Mouse (Mus musculus) spleen, adult 18-20 months (tissue): ENCODE data around the gene Ssbp2.

Source experiments
- DNase-seq, 2 experiments: peaks; one replicate each; pipeline ENCODE4 v3.0.0; 2022; ENCODE audit warnings: mixed read lengths in 2 of 2

Gene Ssbp2

DNA sequence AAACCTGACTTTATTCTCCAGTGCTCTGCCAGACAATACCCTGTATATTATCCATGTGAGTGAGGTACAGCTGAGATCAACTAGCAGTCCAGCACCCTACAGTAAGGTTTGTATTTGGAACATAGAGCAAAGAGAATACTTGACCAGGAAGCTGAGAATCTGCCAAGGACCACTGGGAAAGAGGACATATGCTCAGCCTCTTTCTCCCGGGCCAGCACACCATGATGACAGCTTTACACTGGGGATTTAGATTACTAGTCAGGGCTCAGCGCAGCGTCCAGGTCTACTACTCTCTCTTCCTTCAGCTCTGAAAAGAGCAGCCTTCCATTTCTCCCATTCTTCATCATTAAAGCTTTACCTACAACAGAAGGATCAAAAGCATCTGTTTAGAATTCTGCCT is 76.6 kb downstream of the Ssbp2 start:
- DNase-seq = no peak

DNA sequence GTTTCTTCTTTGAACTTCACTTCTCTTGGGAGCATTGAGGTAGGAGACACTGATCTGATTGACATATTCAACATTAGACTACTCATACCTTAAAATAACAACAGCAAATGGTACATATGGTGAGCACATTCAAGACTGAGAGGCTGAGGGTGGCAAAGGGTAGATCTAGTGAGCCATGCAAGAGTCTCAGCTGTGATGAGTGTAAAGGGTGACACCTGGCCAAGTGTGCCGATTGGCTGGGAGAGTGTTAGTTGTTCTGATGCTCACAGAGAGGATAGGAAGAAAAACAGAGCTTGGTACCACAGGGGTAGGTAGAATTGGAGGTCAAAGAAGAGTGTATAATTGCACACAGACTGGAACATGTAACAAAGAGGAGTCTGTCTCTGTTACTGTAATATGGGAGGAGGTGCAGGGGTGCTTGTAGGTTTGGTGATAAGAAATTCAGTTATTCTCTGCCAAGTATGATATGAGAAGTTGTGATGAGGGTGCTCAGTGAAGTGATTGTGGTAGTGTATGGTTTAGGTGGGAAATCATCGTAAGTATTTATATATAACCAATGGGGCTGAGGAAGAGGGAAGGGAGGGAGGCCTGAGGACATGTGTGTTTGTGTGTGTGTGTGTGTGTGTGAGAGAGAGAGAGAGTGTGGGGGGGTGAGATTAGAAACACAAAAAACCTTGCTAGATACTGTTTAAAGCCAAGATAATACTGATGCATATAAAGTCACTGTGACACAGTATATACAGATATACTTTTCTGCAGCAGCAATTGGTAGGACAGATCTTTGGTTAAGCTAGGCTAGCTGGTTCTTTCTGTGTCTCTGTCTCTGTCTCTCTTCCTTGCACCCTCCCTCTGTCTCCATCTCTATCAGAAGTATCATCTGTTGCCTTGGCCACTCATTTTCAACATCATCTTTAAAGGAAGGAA is 80.3 kb downstream of the Ssbp2 start:
- no peak for DNase-seq

DNA sequence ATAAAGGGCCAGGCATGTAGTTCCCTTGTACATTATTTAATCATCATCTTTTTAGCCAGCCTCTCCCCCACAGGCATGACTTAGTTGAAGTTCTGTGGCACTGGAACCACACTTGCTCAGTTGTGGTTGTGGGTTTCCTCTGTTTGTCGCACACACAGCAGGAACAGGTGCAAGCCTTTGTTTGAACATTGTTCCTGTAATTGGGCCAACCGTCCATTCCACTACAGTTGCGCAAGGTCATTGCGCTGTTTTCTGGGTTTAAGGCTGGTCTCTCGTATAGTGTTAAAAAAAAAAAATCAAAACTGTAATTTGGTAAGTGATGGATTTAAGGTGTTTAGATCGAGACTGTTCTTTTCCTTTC is 81.0 kb downstream of the Ssbp2 start:
- no peak for DNase-seq

DNA sequence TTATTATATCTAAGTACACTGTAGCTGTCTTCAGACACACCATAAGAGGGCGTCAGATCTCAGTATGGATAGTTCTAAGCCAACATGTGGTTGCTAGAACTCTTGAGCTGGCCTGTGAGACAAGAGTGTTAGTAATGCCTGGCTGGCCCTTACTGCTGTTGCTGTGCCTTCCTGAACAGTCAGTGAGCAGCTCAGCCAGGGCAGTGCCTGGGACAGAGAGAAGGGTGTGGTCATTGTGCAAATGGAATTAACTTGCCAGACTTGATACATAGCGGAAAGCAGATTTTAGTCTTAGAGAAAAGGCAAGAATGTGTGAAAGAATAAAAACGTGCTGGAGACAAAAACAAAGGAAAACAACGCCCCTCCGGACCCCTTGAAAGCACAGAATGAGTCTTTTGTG is 83.5 kb downstream of the Ssbp2 start:
- DNase-seq = no peak

DNA sequence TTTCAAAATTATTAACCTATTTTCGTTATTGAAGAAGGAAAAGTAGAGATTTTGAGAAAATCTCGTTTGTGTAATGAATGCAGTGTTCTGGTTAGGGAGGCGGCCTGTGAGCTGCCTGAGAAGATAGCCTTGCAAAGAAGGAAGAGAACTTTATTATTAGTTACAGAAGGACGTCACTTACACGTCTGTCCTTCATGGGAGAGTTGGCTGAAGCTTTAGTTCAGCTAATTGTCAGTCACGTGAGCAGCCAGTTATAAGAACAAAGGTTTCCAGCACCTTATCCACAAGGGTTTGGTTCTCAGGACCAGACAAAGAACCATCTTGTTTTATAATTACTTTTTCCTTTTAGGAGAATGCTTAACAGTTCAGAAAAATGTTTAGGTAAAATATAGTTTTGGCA is 104.0 kb downstream of the Ssbp2 start:
- no peak for DNase-seq

DNA sequence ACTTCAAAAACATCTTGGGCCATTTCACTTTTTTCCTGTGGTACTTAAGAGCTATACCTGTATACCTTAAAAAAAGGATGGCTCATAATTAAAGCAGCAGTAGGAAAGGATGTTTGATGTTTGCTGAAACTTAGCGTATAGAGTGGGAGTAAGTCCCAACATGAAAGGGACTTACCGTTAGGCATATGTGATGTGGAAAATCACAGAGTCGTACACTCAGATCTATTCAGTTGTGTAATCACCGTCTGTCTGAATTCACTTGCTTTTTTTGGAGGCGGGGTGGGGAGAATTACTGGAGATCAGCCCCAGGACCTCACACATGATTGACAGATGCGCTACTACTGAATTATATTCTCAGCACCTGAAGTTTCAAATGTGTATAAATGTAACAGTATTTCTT is 104.7 kb downstream of the Ssbp2 start:
- DNase-seq = no peak

DNA sequence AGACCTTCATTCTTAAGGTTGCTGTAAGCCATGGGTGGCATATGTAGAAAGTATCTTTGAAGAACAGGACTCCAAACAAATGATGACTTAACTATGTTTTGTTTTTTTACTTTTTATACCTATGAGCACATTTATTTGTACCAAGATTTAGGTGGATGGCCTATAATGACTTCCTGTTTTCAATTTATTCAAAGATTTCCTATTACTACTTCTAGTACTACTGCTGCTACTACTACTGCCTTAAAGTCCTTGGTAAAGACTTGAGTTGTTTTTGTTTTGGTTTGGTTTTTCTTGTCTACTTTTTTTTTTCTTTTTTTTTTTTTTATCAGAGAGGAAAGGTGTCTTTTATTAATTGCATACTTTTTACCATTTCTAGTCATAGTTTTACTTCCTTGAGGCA is 121.4 kb downstream of the Ssbp2 start:
- no peak for DNase-seq

DNA sequence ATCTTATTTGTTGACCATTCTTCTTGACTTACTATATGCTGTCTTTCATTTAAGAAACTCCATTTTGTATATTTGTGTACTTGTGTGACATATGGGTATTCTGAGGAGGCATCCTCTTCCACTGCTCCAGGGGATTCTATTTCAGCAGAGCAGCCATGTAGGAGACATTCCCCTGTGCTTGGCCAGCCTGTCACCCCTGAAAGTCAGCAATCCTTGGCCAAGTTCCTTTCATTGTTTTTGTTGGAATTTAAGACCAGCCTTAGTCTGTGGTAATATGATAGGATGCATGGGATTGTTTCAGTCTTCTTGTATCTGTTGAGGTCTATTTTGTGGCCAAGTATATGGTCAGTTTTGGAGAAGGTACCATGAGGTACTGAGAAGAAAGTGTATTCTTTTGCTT is 122.1 kb downstream of the Ssbp2 start:
- no peak for DNase-seq

DNA sequence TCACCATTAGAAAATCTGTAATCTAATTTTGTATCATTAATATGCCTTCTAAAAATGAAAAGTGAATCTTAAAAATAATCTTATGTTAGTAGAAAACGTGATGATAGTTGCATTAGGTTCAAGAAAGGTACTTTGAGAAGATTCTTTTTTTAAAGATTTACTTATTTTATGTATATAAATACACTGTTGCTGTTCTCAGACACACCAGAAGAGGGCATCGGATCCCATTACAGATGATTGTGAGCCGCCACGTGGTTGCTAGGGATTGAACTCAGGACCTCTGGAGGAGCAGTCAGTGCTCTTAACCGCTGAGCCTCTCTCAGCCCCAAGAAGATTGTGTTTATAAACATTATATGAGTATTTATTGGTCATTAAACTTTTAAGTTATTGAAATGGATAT is 126.3 kb downstream of the Ssbp2 start:
- no peak for DNase-seq

DNA sequence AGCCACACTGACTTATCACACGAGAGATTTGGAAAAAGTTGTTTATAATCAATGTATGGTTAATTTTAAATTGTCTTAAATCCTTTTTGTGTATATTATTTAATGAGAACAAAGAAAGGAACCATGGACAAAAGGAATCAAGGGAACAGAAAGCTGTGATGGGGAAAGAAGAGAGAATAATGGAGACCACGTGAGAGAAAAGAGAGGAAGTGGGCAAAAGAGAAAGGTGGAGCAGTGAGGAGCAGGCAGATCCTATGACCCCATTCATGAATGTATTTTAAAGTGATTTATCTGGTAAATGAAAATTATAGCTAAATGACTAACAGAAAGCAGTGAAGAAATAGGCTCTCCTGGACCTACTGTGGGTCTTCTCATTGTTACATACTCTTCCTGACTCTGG is 128.4 kb downstream of the Ssbp2 start:
- DNase-seq = no peak

DNA sequence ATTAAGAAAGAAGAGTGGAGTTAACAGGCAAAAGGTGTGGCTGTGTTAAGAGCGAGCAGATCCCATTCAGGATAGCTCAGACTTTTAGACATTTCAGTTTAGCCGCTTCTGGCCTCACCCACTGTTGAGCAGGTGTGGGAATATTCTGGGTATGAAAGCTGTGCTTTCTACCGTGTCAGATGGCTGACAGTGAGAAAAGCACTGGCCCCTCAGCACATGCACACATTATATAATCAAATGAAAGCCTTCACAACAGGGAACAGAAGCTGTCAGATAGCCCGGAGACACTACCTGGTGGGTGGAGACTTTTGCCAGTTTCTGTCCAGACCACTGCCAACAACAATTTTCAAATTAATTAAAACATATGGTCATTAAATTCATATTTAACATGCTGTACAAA is 131.8 kb downstream of the Ssbp2 start:
- DNase-seq = no peak

DNA sequence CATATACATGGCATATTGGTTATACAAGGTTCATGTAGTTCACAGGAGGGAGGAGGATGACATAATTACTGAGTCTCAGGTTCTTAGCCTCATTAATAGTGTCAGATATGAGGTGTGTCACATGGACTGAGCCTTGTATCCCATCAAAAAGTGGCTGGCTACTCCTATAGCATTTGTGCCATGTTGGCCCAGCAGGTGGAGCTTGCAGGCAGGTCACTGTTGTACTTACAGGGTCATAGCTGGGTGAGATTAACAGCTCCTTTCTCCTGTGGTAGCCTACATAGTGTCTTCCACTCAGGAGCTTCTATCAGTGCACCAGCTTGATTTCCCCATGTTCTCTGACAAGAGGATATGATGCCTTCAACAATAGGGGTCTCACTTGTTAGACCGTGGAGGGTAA is 135.2 kb downstream of the Ssbp2 start:
- DNase-seq = no peak

DNA sequence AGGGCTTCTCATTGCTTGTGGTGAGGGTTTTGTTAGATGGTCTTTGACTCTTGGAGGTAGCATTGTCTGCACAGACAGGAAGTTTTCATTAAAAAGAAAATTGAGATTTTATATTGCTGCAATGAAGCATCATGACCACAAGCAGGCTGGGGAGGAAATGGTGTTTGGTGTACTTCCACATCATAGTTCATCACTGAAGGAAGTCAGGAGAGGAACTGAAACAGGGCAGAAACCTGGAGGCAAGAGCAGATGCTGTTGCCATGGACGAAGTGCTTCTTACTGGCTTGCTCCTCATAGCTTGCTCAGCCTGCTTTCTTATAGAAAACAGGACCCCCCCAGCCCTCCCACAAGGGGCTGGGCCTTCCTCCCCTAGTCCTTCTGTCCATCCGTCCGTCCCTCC is 139.5 kb downstream of the Ssbp2 start:
- no peak for DNase-seq

DNA sequence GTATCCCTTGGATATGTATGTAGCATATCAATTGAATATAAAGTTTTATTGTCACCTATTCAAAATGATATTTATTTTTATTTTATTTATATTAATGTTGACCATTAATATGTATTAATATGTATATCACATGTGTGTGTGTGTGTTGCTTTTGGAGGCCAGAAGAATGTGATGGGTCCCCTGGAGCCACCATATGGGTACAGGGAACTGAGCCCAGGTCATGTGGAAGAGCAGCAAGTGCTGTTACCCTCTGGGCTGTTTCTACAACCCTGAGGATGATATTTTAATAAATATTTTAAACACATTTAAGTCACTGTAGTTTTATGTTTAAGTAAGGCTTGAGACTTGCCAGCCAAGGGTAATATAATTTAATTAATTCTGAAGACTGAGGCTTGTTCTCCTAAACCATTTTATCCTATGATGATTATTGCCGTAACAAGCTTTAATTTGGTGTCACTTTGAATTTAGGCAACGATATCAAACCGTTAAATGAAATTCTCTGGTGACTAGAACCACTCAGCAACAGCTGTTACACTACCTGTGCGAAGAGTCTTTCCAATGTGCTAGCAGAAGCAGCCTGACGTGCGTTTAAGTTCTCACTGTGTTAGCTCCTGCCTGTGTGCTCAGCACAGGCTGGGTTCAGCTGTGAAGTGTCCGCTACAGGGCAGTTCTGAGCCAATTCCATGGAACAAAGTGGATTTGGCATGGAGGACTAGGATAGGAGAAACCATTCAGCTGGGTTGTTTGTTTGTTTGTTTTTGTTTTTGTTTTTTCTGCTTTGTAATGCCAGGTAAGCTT is 145.2 kb downstream of the Ssbp2 start:
- no peak for DNase-seq

DNA sequence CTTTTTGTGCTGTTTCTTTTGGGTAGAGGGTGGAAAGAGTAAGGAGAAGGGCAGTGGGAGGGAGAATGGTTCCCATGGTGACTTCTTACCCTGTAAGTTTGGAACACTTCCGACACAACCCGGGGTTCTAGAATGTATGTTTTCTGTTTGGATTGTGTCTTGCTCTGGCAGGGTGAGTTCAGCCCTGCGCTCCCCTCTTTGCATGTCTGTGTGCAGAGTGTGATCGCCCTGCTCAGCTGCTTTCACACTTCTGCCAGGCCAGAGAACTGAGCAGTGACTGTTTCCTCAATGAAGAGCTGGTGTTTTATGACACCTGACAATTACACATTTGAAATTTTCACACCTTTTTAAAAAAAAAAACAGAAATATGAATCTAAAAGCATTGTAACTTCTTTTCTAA is 150.5 kb downstream of the Ssbp2 start:
- DNase-seq = no peak

DNA sequence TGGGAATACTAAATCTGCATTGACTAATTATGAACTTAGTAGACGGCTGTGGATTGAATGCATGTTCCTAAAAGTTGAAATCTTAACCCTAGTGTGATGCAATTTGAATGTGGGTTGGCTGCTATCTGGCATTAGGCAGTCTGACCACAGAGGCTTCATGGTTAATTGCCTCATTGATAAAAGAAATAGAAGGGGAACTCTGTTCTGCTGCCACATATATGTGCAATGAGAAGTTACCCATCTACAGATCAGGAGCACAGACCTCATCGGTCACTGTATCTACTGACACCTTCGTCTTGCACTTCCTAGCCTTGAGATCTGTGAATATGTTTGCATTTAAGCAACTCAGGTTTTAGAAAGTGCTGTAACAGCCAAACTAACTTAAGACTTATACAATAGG is 151.8 kb downstream of the Ssbp2 start:
- DNase-seq = no peak

DNA sequence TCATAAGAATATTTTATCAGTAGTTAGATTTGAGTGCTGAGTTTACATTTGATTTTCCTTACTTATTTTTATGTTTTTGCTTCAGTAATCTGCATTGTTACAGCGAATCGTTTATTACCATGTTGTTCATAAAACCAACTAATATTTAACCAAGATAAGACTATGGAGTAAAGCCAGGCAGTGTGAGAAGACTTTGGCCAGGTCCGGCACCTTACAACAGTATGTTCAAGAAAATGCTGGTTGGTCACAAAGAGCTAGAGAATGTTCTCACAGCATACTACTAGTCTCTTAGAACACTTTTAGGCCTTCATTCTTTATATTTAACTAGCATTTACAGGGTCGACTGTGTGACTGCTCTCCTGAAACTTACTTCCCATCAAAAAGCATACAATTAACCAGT is 152.5 kb downstream of the Ssbp2 start:
- DNase-seq = no peak

DNA sequence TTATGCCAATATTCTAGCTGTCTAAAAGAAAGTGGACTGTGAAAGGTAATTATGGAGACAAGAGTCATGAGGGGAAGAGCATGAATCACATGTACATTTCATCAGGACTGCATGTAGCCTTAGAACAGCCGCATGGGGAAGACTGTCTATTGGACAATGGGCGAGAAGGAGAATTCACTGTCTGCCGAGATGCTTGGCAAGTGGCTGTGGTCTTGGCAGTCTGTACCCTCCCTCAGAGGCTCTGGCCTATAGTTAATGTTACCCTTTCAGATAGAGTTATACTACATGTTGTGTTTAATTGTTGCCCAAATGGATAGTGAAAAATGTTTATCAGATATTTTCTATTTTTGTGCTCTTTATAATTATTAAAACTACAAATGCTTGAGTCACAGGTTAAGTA is 156.0 kb downstream of the Ssbp2 start:
- no peak for DNase-seq

DNA sequence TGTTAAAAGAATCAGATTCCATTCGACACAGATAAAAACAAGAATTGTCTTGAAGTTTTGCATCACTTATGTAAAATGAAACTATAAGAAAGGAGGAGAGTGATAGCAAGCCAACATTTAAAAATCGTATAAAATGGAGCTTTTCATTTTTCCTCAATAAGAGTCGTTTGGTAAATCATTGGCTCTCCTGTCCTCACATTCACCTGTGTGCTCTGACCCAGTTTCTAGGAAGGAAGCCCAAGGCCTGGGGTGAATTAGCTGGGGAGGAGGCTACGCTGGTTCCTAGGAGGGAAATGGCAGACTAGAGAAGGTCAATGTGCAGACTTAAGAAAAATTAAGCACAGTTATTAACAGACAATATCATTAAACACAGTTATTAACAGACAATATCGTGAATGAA is 156.8 kb downstream of the Ssbp2 start:
- DNase-seq = no peak

DNA sequence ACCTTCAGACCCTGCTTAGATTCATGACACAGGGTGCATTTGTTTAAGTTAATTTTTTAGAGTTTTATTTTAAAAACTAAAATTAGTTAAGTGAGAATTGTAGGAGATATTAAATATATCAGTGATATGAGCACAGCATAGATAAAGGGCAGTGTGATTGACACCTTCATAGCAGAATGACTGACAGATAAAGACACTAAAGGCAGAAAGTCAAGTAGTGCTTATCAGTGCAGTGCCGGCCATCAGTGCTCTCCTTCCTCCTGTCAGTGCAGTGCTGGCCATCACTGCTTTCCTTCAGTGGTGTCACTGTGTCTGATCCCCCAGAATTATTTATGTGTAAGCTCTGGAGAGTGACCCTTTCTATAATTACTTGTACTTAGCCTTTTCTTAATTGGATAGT is 159.3 kb downstream of the Ssbp2 start:
- no peak for DNase-seq

DNA sequence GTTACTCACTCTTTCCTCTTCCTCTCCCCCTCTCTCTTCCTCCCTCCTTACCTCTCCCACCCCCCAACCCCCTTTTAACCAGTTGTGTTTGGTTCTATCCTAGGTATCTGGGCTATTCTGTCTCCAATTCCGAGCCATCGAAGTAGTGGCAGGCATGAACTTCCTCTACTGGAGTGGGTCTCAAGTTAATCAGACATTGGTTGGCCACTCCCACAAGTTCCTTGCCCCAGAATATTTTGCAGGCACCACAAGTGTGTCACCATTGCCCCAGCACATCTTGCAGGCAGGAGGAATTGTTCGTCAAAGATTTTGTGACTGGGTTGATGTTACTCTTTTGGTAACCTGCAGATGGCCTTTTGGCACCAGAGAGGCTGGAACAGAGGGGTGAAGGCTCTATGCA is 160.5 kb downstream of the Ssbp2 start:
- no peak for DNase-seq

DNA sequence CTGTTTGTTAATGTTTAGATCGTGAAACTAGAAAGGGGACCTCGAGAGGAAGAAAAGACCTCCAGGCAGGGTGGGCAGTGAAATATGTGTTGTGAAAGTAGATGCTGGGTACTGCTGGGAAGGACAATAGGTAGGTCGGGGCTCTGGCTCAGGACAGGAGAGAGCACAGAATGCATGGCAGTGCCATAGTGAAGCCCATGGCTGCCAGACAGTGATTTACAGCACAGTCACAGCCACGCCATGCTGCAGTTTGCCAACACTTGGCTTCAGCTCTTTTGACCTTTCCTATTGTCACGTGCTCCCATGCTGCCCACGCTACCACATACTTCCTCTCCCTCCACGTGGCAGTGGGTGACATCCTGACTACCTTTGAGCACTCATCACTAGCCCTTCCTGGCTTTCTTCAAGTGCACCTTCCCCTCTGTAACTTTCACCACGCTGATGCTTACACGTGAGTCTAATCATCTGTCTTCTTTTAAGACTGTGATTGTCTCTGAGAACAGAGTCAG is 171.3 kb downstream of the Ssbp2 start:
- no peak for DNase-seq

DNA sequence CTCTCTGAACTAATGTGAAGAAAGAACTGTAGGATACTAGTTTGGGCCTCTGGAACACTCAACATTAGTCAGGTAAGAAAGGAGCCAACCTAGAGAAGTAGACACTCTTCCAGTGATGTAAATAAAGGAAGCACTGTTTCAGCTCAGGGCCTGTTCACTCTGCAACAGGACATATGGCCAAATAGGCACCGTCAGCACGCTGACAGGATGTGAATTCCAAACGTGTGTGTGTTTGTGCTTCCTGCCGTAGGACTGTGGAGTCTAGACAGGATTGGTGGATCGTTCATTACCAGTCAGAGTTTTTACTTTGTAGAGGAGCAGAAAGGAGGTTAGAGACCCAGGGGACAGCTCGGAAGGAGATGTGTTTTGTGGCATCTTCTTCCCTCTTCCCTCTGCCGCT is 174.0 kb downstream of the Ssbp2 start:
- DNase-seq = no peak

DNA sequence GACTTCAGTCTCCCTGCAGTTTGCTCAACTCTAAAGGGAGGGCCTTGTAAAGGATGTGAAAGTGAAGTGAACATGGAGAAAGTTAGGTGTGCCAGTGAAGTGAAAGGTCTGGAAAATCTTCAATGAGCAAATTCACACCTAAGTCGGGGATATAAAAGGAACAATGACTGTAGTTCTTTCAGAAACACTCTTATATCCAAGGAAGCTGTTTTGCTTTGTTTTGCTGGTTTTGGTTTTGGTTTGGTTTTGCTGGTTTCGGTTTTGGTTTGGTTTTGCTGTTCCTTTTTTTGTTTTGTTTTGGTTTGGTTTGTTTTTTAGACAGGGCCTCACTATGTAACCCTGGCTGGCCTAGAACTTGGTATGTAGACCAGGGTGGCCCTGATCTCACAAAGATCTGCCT is 175.9 kb downstream of the Ssbp2 start:
- no peak for DNase-seq
